Mouse (Mus musculus) cerebellum, adult 9-10 months (tissue): ENCODE results near the gene Fam117a.

Source experiments
- DNase-seq: peaks from one replicate; pipeline ENCODE4 v3.0.0; 2022

Gene Fam117a

GRCm38 (mm10) chr11:95336568-95337128 lies at the start of gene Fam117a:
Gene Fam117a, plus strand, starts transcription at chr11:95337018.
- no peak for DNase-seq

- DNase-seq = no peak
Observed at GRCm38 (mm10) chr11:95291998-95292397, 44.8 kb upstream of the Fam117a start.

GRCm38 (mm10) chr11:95293017-95293624 lies 43.7 kb upstream of the Fam117a start:
- DNase-seq = no peak

DNA sequence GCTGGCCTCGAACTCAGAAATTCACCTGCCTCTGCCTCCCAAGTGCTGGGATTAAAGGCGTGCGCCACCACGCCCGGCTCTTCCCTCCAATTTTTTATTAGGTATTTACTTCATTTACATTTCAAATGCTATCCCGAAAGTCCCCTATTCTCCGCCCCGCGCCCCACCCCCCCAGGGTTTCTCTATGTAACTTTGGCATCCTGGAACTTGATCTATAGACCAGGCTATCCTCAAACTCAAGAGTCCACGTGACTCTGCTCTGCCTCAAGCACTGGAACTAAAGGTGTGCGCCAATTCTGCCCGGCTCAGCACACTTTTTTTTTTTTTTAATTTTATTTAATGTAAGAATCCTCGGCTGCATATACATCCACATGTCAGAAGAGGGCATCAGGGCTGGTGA lies 41.1 kb upstream of the Fam117a start:
- no peak for DNase-seq

- DNase-seq = no peak
Observed at GRCm38 (mm10) chr11:95298146-95298545, 38.7 kb upstream of the Fam117a start.

GRCm38 (mm10) chr11:95299886-95300285 lies 36.9 kb upstream of the Fam117a start:
- DNase-seq = no peak

GRCm38 (mm10) chr11:95301772-95302171 lies 35.0 kb upstream of the Fam117a start:
- no peak for DNase-seq

DNA sequence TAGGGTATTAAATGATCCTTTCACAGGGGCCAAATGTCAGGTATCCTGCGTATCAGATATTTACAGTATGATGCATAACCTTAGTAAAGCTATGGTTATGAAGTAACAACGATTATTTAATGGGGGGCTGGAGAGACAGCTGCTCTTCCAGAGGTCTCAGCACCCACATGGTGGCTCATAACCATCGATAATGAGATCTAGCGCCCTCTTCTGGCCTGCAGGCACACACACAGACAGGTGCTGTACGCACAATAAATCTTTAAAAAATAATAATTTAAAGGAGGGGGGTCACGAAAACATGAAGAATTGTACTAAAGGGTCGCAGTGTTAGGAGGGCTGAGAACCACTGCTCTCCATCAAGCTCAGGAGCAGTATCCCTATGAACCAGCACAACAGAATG lies 31.2 kb upstream of the Fam117a start:
- DNase-seq = no peak

DNA sequence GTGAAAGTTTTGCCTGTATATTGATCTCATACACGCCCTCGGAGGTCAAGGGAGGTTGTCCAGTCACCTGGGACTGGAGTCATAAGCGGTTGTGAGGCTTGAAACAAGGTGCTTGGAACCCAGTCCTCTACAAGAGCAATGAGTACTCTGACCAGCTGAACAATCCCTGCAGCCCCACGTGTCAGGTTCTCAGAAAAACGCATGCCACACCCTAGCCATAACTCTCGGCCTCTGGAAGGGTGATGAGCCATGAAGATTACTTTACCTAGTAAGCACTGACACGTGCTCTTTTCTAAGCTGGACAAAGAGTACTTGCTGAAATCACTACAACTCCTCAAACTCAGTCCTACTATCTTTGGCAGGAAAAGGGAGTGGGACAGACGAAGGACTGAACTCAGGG lies 29.3 kb upstream of the Fam117a start:
- no peak for DNase-seq

DNA sequence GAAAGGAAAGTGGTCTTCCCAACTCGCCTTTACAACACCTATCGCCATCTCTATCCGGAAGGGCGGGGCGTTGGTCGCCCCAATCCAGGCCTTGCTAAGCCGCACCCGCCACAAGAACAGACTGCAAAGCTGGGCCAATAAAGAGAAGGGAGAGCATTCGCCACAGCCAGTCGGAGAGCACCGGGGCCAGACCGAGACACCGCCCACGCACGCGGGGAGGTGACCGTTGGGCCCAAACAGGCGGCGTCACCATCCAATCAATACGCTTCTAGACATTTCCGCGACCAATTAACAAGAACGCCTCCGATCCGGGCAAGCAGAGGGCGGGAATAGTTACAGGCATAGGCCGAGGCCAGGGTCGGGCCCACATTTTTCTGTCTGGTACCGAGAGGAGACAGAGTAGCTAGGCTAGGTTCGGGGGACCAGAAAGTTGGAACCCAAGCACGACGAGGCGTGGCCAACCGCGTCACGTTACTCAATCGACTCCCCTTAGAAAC lies 27.3 kb upstream of the Fam117a start:
- DNase-seq = peak; percentile 98

- DNase-seq = peak; percentile 99
Observed at GRCm38 (mm10) chr11:95310007-95310647, 26.7 kb upstream of the Fam117a start, which contains the start of gene Kat7. Gene Kat7, minus strand, starts transcription at chr11:95310246.

GRCm38 (mm10) chr11:95310648-95311424 lies 26.0 kb upstream of the Fam117a start:
- no peak for DNase-seq

- no peak for DNase-seq
Observed at GRCm38 (mm10) chr11:95311425-95311807, 25.4 kb upstream of the Fam117a start.

DNA sequence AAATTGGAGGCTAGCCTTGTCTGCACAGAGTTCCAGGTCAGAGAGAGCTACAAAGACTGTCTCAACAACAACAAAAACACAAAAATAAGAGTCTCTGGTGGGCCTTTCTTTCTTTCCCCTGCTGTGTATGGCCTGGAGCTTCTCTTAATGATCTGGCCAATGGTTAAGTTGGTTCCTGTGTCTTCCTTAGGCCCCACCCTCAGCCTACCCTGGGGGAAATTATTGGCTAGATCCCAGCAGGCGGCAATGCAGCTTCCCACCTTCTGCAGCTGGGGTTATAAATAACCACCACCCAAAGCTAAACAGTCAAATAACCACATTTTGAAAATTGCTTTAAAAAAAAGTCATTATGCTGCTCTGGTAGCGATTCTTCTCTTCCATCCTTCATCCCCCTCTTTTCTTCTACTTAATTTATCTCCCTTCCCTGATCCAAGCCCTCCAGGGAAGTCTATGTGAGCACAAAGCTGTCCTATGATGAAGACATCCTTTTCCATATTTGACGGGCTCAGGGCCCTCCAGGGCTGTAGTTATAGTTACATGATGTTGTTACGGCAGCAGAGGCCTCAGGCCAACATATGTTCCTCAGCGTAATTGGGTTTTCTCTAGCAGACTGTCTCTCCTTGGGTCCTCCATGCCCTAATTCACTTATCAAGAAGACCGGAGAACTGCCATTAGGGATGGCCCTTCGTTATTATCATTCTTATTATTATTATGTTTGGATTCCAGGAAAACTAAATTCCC lies 21.4 kb upstream of the Fam117a start:
- no peak for DNase-seq

DNA sequence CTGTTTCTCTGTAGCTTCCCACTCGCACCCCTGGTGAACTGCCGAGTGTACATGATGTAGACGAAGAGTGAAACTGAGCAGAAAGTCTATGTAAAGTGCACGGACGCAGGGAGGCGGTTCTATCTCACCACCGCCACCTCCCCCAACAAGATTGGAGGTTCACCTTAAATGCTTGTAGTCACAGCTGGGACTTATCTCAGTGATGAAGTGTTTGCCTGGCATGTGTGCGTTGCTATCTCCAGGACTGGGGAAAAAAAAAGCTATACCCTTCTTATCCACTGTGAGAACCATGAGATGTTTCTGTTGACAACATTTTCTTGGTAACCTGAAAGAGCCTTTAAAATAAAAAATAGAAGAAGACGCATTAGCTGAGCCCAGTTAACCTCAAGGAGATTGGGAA lies 18.7 kb upstream of the Fam117a start:
- no peak for DNase-seq

- no peak for DNase-seq
Observed at GRCm38 (mm10) chr11:95319506-95319905, 17.3 kb upstream of the Fam117a start.

- DNase-seq = no peak
Observed at GRCm38 (mm10) chr11:95320010-95320409, 16.8 kb upstream of the Fam117a start.

DNA sequence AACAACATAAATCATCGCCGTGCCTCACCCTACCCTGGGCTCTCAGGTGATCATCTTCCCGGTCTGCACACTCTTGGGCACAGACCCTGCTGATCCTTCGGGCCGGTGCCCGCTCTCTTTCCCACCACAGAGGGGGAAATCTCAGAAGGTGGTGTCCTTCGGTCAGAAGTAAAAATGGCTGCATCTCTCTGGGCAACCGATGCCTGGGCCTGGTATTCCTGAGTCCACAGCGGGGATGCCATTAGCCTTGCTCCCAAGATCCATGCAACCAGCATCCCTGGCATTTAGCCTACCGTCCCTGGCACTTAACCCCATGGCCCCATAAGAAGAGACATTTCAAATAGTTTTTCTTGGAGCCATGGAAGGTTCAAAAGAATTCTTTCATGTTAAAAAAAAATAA lies 12.6 kb upstream of the Fam117a start:
- DNase-seq = no peak

DNA sequence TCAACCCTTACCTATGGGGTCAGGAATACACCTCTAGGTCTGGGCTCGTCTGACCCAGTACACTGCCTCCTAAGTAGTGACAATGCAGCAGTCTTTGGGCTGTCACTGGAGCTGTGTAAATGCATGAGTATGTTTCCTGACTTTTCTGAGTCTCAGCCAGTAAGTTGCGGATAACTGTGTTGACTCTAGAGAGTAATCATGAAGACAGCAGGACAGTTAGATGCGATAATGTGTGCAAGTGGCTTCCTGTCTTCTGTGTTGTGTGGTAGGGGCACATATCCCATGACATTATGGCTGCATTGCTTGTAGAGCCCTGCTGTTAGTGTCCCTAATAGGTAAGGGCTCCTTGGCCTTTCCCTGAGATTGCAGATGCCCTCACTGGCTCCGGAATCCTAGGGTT lies 11.0 kb upstream of the Fam117a start:
- DNase-seq = no peak

DNA sequence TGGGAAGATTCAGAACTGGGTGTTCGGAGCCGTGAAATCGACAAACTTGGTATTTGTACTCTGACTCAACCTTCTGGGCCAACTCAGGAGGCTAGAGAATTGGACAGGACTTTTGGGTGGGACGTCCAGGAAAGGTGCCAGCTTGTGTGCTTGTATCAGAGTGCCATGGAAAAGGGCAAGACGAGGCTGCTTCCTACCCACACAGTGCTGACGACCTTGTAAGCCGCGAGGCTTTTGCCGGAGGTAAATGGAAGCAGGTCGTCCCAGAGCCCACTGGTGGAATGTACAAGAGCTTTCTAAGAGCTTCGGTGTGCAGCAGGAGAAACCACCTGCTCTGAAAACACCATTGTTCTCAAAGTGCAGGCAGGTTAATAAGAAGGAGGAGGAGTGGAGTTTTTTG lies 10.6 kb upstream of the Fam117a start:
- no peak for DNase-seq

- DNase-seq = no peak
Observed at GRCm38 (mm10) chr11:95328629-95329028, 8.2 kb upstream of the Fam117a start.

GRCm38 (mm10) chr11:95330662-95331061 lies 6.2 kb upstream of the Fam117a start:
- no peak for DNase-seq

- DNase-seq = no peak
Observed at GRCm38 (mm10) chr11:95333209-95333608, 3.6 kb upstream of the Fam117a start.
